Mouse (Mus musculus): ENCODE results near the gene Pxylp1.

- TF ChIP-seq CTCF (IDR thresholded peaks at IDR 0.05) (no peak), EP300 (IDR thresholded peaks at IDR 0.05) (no peak)
Measured at GRCm38 (mm10) chr9:96896690-96897089, 4.2 kb upstream of the Pxylp1 start.
